Mouse (Mus musculus) spleen, embryonic (tissue): ENCODE measurements around the gene Sspo.

Source experiments
- CTCF ChIA-PET: fragments of 350-600 bp; sonication (Branson Sonifier 250); formaldehyde crosslinking; loops from one replicate; lab custom pipeline; 2022; lab: Charles Lee

Gene Sspo

GRCm38 (mm10) chr6:48538841-48539737, 91.1 kb downstream of the Sspo start:
- CTCF ChIA-PET, result no interaction called here

GRCm38 (mm10) chr6:48539860-48540259, 91.8 kb downstream of the Sspo start:
- CTCF ChIA-PET, result interaction anchor here (0.6 kb wide), 1 partner anchor 1475 kb away, joined by 3 read pairs; no protein-coding TSS in a partner anchor

DNA sequence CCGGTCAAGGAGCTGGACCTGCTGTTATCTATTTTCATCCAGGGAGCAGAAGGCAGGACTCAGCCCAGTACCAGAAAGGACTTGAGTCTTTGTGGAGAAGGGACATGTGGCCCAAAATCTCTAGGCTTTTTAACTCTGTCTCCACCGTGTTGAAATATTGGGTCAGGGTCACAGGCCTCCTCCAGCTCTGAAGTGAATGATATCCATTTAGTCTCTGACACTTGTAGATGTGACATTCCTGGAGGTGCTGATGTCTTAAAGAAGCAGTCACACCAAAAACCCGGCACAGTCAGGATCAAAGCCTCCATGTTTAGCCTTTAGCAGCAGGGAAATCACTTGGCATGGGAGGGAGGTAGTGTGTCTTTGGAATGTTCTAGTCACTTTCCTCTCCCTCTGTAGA, 92.7 kb downstream of the Sspo start:
- CTCF ChIA-PET, result no interaction called here

GRCm38 (mm10) chr6:48541560-48542450, 93.8 kb downstream of the Sspo start:
- CTCF ChIA-PET, result no interaction called here

- CTCF ChIA-PET, result no interaction called here
These were observed 94.6 kb downstream of the Sspo start for GRCm38 (mm10) chr6:48542631-48543030.

DNA sequence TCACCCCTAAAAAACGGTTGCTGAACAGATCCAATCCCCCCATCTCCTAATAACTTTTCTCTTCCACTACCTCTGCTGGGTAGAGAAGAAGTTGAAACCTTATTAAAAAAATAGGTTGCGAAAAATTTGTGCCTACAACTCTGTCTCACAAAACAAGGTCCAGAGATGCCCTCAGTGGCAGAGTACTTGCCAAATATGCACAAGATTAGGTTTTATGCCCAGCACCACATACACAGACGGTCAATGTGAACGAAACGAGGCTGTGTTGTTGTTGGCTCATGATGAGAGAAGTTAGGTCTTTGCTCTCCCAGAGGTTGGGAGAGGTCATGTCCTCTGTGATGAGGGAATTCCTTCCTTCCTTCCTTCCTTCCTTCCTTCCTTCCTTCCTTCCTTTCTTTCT, 97.2 kb downstream of the Sspo start:
- CTCF ChIA-PET, result no interaction called here

GRCm38 (mm10) chr6:48546271-48546670, 98.2 kb downstream of the Sspo start:
- CTCF ChIA-PET, result interaction anchor here (0.6 to 0.7 kb wide), 2 partner anchors 37 to 101 kb away, joined by 3 to 7 read pairs; no protein-coding TSS in a partner anchor

GRCm38 (mm10) chr6:48546858-48547257, 98.8 kb downstream of the Sspo start:
- CTCF ChIA-PET, result interaction anchor here (0.6 to 1.0 kb wide), 4 partner anchors 35 to 182 kb away, joined by 3 to 7 read pairs (median 3); no protein-coding TSS in a partner anchor

DNA sequence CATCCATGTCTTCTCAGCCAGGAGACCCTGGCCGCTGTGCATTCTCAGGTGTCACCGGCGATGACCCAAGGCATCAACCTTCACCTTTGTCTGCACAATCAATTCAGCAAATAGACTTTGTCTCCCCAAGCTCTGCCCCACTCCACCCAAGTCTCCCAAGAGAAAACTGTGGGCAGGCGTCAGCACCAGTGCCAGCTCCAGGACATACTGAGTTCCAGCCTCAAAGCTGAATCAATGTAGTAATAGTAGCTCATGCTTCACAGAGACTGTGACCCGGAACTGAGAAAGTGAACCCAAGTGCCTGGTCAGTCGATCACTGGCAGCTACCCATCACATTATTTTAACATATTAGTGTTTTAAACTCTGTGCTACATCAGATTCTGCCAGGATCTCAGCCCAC, 100.3 kb downstream of the Sspo start:
- CTCF ChIA-PET, result no interaction called here
